Mouse (Mus musculus): ENCODE measurements at regions not wholly inside any gene's neighbourhood (a gene's known extent, or its start where the extent isn't known, plus 50 kb on each side); places are given as distances from the start of the nearest gene placed in this dataset.
A peak's percentile ranks its signal among the peaks of the same experiment; 100 is the strongest.

DNA sequence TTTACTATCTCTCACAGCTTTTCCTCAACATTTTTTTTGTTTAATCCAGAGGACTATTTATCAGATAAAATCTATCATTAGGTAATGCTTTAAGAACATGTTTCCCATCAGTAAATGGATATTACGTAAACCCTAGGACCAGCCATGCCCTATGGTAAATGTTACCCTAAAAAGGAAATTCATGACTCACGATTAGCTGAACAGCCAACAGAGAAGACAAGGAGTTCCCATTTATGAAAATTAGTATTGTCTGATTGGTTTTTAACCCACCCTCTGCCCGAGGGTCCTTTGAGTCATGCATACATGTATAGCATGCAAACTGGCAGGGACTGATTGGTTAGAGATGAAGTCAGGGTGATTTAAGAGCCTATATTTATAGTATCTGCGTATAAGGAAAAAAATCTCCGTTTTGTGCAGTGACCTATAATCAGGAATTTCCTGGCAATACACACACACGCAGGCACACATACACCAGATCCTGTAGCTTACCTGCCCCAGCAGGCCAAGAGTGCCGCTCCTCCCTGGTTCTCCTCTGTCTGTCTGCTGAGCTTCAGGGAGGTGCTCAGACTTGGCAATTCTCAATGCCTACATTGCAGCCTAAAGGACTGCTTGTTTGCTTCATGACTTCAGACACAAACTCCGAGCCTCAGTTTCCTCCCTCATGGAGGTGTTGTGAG lies 174.0 kb upstream of the Fggy start:
- DNase-seq (ENCODE audit: inconsistent age in 2 of 2, low spot score in 1 of 2): peak in 1 of 2 experiments; percentile 14

DNA sequence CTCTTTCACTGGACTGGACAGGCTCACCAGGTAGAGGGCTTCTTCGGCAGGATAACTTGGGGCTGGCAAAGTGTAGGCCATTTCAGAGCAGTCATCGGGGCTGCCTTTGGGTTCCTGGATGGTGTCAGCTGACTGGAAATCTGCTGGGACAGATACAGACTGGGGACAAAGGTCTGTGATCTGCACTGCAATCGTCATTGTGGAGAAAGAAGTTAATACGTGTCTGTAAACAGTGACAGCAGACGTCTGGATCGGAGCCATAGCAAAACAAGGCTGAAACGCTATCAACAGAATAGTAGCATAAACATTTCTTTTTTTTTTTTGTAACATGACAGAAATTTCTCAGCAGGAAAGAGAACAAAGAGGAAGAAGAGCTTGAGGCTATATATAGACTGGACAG lies 171.8 kb upstream of the Fggy start:
- DNase-seq (ENCODE audit: inconsistent age in 2 of 2, low spot score in 1 of 2): peak; percentile 23 to 51

DNA sequence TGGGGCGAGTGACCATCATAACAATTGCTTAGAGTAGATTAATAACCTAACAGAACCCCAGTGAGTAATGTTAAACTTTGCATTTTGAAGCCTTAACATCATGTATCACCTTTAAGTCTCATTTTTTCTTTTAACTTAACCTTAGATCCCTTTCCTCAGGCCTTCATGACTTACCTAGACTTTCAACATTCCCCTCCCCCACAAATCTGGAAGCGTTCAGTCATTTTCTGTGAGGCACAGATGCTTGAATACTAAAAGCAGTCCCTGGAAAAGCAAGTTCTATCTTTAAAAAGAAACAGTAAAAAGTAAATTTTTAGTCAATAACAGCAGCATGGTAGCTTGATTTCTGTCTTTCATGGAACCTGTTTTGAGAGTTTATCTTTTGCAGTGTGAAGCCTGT lies 171.3 kb upstream of the Fggy start:
- no peak for DNase-seq (ENCODE audit: inconsistent age in 2 of 2, low spot score in 1 of 2)

DNA sequence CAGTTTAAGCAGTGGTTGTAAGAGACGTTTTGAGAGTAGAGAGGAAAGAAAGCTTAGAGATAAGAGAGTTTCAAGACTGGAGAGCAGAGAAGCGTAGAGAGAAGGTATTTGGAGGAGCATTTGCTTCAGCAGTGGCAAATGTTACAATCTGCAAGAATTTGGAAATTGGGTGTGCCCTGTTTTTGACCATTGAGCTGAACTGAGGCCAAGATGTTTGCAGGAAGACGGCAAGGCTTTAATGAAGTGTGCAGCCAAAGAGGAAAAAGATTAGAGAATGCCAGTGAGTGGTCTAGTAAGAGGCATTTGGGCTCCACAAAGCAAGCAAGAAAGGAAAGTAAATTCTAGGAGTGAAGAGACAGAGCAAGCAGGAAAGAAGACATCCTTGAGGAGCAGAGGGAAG lies 168.8 kb upstream of the Fggy start:
- DNase-seq (ENCODE audit: inconsistent age in 2 of 2, low spot score in 1 of 2): peak in 1 of 2 experiments; percentile 44

DNA sequence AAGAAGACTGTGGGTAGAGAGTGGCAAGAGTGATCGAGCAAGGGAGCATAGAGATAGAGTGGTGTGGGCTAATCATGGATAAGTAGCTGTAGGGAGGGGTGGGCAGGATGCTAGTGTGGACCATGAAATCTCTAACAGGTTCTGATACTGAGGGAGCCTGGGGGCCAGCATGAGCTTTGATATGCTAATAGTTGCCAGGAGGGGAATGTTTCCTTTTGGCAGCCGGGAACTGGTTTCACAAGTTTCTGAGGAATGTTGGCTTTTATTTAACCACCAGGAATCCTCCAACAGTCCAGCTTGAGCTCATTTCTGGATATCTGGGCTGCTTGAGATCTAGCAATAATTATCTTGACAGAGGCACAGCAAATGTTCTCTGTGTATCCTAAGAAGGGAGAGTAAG lies 167.7 kb upstream of the Fggy start:
- peak in 1 of 2 experiments; percentile 50 for DNase-seq (ENCODE audit: inconsistent age in 2 of 2, low spot score in 1 of 2)

DNA sequence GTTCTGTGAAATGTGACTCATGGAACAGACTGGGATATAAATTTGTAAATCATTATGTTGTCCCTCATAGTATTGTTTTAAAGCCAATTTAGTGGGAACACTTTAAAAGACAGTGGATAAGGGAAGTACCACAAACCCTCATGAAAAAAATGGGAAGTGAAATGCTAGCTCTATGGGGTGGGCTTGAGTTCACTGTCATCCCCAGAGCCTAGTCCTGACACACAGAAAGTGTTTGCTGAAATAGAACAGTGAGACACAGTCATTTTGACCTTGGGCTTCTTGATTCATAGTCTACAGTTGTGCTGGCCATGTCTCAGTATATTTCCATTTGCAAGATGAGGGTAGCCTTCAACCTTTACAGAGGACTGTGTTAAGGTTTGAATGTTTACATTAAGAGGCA lies 166.8 kb upstream of the Fggy start:
- peak; percentile 22 to 84 for DNase-seq (ENCODE audit: inconsistent age in 2 of 2, low spot score in 1 of 2)

DNA sequence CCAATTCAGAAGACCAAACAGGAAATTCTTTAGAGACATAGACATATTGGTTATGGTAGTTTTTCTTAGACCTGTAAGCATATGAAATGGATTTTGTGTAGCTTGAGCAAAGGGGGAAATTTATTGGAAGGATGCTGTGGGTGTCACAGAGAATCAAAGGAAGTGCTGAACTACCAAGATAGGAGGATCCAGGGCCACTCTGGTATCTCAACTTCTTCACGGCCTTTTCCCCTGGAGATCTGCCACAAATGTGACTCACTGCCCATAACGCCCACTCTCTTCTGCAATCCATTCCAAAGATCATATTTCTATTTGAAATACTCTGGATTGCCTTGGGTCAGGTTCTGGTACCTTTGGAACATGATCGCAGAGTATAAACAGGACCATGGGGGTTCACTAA lies 161.6 kb upstream of the Fggy start:
- peak; percentile 74 to 89 for DNase-seq (ENCODE audit: inconsistent age in 2 of 2, low spot score in 1 of 2)

DNA sequence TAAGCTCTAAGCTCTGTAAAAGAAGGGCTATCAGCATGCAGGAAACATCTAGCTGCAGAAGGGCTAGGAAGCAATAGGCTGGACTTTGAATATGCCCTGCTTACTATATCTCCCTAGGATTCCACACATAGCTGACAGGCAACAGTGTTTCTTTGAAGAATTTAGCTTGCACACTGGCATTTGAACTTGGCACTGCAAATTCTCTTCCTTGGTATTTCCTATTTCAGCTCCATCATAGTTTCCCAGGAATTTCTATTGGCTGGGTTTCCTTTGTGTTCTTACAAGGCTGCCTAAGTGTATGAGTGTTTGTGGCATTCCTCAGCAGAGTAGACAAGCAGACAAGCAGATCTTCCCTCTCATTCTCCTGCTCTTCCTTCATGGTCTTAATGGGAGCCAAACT lies 159.0 kb upstream of the Fggy start:
- DNase-seq (ENCODE audit: inconsistent age in 2 of 2, low spot score in 1 of 2): no peak

DNA sequence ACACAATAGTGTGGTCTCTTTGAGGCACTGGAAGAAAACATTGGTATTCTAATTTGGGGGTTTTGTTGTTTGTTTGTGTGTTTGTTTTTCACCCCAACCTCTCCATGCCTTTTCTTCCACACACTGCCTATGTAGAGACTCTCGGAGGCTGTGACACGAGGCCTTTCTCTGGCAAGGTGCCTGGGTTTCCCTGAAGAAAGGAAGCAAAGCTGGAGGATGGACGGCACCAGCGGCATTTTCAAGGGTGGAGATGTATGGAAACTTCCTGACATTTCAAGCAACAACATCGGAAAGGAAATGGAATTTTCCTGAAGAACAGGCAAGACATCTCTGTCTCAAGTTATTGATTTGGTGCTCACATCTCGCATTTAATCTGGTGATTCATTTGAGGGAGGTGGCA lies 155.0 kb upstream of the Fggy start:
- DNase-seq (ENCODE audit: inconsistent age in 2 of 2, low spot score in 1 of 2): no peak

DNA sequence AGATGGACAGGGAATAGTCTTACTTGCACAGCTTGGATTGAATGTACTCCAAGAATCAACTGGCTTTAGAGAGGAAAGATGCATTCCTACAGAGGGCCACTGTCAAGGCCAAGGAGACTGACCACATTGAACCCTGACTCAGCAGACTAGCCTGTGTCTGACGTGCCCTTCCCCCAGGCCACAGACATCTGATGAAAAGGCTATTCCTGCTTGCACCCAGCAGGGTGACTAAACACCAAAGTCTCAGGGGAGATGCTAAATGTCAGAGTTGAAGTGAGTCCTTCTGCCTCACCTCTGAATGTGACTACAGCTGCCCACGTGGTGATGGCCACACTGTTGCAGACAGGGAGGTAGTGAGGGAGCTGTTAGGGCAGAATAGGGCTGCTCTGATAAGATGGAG lies 140.2 kb upstream of the Fggy start:
- peak; percentile 66 to 77 for DNase-seq (ENCODE audit: inconsistent age in 2 of 2, low spot score in 1 of 2)

DNA sequence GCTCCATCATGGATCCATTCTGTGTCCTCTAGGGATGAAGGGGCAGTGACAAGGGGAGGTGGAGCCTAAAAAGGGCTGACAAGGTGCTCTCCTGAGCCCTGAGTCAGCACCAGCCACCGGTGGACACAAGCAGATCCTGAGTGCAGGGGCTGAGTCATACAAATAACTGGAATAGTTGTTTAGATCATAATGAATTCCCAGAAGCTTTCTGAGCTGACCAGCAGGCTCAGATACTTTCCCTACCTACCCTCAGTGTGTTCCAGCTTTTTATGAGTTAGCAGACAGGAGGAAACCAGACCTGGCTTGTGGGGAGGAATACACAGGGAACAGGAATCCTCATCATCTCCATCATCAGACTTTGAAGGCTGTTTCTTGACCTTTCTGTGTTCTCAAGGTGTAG lies 130.7 kb upstream of the Fggy start:
- DNase-seq (ENCODE audit: inconsistent age in 2 of 2, low spot score in 1 of 2): peak in 1 of 2 experiments; percentile 61

DNA sequence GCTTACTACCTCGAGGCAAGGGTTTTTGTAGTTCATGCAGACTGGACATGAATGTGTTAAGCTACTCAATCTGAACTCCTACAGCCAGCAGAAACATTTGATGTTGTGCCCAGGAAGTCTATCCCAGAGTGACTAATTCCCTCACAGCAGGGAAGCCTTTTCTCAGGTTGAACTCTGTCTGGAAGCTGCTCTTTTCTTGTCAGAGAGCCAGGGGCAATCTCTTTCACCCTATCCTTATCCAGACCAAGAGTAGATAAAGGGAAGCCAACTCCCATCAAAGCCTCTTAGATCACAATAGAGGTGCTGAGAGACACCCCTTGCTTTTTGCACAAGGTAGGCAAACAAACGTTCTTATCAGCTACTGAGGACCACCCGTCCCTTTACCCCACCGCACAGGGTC lies 122.8 kb upstream of the Fggy start:
- DNase-seq (ENCODE audit: inconsistent age in 2 of 2, low spot score in 1 of 2): peak; percentile 41 to 71

DNA sequence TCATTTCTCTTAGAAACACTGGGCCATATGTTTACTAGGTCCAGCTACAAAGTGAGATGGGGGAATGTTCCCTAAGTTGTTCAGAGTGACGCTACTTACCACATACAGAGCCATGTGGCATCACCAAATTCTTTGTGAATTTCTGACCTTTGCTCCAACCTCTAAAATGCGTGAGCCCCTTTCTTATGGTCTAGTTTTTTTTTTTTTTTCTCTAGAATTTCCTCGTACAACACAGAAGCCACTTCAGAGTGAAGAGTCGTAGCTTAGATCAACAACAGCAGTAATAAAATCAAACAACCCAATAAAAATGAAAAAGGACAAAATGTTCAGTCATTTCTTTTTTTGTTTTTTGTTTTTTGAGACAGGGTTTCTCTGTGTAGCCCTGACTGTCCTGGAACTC lies 122.2 kb upstream of the Fggy start:
- DNase-seq (ENCODE audit: inconsistent age in 2 of 2, low spot score in 1 of 2): no peak

DNA sequence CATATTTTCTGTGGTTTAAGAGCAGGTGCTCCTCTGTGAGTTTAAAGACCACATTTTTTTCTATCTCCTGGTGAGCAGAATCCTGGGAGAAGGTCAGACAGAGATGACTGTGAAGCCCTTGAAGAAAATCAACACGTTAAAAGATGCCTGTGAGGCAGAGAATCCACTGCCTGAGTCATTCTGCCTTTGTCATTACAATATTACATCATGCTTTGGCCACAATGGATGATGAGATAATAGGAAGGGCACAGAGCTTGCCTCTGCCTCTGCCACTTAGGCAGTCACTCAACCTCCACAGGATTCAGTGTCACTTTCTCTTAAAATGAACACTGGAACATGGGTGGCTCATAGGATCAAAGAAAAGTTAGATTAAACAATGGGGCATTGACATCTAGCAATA lies 117.5 kb upstream of the Fggy start:
- peak; percentile 58 to 81 for DNase-seq (ENCODE audit: inconsistent age in 2 of 2, low spot score in 1 of 2)

DNA sequence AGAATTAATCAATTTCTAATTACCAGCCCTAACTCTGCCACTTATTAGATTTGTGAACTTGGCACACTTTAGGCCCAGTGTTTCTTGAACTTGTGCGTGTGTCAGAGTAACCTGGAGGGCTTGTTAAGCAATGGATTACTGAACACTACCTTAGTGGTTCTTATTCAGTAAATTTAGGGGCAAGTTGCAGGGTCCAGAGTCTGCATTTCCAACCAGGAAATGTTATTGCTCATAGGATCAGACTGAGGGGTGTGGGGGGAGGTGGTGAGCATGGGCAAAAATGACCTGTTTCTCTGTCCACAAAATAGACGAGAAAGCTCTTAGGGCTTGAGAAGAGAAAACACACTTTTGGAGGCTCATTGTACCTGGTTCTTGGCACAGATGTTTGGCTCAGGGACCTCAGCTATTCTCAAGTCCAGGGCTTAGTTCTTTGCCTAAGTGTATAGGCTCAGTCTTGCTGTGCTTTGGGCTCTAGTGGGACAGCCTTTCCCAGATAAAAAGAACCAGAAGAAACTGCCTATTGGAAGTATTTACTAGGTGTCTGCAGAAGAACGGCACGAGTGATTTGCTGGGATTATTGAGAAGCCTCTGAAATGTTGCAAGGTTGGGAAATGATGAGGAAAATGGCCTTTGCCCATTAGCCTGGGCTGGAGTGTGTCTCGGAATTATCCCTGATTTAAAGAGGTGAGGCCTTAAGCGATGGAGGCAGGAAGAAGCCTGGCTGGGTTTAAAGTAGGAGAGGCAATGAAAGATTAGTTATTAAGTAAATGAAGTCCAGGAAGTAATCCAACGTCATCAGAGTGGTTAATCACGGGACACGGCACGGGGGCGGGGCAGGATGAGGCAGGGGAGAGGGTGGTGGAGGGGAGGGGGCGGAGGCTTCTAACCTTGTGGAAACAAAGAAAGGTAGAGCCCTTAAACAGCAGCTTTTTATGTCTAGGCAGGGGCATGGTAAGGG lies 113.2 kb upstream of the Fggy start:
- DNase-seq (ENCODE audit: inconsistent age in 2 of 2, low spot score in 1 of 2): no peak

DNA sequence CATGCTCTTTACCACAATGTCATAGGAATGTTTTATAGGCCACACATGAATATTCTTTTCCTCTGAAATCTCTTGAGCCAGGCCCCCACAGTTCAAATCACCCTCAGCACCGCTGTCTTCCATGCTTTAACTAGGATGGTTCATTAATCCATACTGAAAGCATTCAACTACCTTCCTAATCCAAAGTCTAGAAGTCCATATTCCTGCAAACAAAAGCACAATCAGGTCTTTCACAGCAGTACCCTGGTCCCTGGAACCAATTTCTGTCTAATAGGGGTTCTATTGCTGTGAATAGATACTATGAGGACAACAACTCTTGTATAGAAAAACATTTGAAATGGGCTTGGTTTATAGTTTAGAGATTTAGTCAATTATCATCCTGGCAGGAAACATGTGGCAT lies 107.0 kb upstream of the Fggy start:
- DNase-seq (ENCODE audit: inconsistent age in 2 of 2, low spot score in 1 of 2): no peak

DNA sequence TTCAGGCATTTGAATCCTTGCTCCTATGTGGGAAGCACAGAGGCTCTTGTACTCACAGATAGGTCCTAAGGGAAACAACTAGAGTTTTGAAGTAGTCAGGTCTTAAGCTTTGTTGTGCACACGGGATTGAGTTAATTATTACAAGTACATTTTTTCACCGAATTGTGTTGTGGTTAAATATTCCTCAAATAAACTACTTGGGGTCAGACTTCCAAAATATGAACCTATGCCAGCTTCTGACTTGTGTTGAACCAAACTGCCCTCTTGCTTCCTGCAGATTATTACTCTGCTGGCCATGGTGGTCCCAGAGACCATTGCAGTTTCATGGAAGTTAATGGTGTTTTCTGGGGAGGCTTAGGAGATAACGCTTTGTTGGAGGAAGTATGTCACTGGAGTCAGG lies 105.5 kb upstream of the Fggy start:
- no peak for DNase-seq (ENCODE audit: inconsistent age in 2 of 2, low spot score in 1 of 2)

DNA sequence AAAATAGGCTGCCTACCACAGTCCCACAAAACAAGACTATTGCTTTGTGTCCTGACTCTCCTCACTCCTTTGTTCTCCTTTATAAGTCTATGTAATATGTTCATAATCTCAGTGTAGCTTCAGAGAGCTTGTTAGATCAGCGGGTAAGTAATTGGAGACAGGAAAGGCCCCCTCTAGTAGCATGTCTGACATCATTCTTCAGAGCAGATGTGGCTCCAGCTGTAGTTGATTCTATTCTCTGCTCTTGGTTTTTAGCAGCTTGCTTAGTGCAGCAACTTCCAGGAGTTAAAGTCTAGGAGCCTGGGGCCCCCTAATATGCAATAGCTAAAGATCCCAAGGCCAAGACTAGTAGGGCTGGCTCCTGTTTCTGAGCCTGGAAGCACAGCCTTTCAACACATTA lies 101.0 kb upstream of the Fggy start:
- DNase-seq (ENCODE audit: inconsistent age in 2 of 2, low spot score in 1 of 2): no peak

DNA sequence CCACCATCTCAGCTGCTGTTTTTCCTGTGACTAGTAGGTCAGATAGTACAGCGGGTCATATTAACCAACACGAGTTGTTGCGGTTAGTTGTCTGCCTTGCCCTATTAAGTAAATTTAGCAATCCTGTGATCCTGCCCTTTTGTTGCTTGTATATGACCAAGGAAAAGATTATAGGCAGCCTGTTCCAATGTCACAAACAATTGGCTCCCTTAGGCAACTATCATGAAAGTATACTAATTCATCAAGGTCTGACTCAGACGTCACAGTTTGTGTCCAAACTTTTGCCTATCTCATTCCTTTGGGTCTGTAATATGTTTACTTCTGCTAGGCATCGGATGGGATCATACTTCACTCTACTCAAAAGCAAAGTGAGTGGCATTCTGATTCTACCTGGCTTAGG lies 100.4 kb upstream of the Fggy start:
- peak in 1 of 2 experiments; percentile 62 for DNase-seq (ENCODE audit: inconsistent age in 2 of 2, low spot score in 1 of 2)

DNA sequence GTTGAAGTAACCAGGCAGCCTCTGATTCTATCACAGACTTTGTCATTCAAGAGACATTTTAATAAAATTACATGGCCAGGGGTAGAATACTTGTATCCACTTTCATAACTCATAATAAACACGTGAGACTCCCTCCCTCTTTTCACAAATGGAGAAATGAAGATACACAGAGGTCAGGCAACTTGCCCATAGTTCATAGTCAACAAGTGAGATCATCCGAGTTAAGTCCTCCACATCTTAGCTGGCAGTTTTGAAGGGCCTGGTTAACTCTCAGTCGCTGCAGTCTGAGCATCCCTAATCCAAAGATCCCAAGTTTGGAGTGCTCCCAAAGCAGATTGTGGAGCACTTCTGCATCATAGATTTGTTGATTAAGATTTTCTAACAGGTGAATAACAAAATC lies 94.8 kb upstream of the Fggy start:
- DNase-seq (ENCODE audit: inconsistent age in 2 of 2, low spot score in 1 of 2): no peak

DNA sequence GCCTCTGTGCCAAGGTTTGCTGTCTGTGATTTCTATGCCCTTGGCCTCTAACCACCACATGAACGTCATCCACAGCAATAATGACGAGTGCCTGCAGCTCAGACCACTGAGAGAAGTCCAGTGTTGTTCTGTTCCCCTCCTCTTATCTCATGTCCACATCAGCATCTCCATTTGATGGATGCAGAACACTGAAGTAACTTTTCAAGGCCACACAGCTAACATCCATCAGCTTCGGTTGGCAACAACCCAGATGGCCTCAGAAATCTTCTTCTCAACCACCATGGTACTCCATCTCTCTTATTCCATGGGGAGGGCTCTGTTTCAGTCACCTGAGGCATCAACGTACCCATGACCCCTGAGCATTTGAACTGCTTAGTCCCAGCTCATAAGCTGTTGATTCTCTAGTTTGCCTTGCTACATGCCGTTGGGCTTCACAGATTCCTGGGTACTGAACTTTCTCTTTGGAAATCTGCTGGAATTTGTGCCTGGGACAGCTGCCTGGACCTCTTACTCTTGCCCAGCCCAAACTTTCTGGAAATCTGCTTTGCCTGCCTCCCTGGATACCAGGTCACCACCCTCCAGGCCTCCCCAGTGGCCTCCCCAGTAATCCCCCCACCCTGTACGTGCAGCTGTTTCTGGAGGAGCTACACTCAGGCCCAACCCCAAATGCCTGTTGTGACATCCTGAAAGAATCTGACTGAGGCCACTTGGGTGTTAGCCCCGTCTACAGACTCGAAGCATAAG lies 94.1 kb upstream of the Fggy start:
- peak; percentile 77 to 85 for DNase-seq (ENCODE audit: inconsistent age in 2 of 2, low spot score in 1 of 2)

DNA sequence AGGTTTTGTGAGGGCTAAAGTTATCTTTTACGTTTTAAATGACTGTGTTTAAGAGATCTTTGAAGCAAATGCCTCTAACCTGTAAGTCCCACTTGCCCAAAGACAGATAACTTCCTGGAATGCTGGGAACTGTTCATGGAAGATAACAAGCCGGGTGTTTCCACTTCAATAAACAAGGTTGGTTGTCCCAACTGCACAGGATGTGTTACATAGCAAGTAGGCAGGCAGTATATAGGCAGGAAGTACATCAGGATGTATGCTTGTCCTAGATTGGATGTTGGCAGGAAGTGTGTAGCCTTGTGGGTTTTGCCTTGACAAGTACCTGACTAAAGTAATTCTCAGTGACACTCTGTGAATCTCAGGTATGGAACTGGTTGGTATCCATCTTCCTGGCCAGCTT lies 90.7 kb upstream of the Fggy start:
- DNase-seq (ENCODE audit: inconsistent age in 2 of 2, low spot score in 1 of 2): no peak

Data from adrenal gland, adult (tissue).